Mouse (Mus musculus) v-Abl transformed pro-B cells (cell line): ENCODE measurements around the gene Ndufv3.
"Not testable (repeated sequence)": the region's sequence is repeated elsewhere in the genome, so short reads cannot be mapped to it uniquely, and the experiment has no call there.

Source experiments
- in situ Hi-C, 2 experiments: fragments of 400-800 bp; cut with MboI; formaldehyde crosslinking; loops; one replicate each; pipeline ENCODE4 v1.15.1; 2025; ENCODE audit not compliant: unreplicated experiment in 2 of 2

Ndufv3 gene

GRCm38 (mm10) chr17:31510944-31511343, 9.0 kb upstream of the Ndufv3 start:
- in situ Hi-C loops = no loop called here

GRCm38 (mm10) chr17:31511792-31512495, 8.0 kb upstream of the Ndufv3 start:
- in situ Hi-C loops = no loop called here

GRCm38 (mm10) chr17:31512593-31512992, 7.3 kb upstream of the Ndufv3 start:
- in situ Hi-C loops = no loop called here

GRCm38 (mm10) chr17:31514696-31515095, 5.2 kb upstream of the Ndufv3 start:
- in situ Hi-C loops = loop anchor here (5.0 kb wide), 3 partner anchors 48 to 148 kb away; partner anchors contain the start of genes Pknox1 (in 1 of the 2) and U2af1 (in 1 of the 2)

- in situ Hi-C loops = loop anchor here (5.0 kb wide), 3 partner anchors 43 to 143 kb away; partner anchors contain the start of genes Pknox1 (in 1 of the 2) and U2af1 (in 1 of the 2)
These were observed 470 bp upstream of the Ndufv3 start for GRCm38 (mm10) chr17:31519344-31519945.

- in situ Hi-C loops = no loop called here
These were observed 980 bp downstream of the Ndufv3 start for GRCm38 (mm10) chr17:31520895-31521294.

GRCm38 (mm10) chr17:31521948-31522347, 2.0 kb downstream of the Ndufv3 start:
- in situ Hi-C loops = no loop called here

GRCm38 (mm10) chr17:31525114-31525513, 5.2 kb downstream of the Ndufv3 start:
- in situ Hi-C loops = no loop called here

GRCm38 (mm10) chr17:31525816-31526215, 5.9 kb downstream of the Ndufv3 start:
- in situ Hi-C loops = no loop called here

GRCm38 (mm10) chr17:31529314-31529713, 9.4 kb downstream of the Ndufv3 start:
- in situ Hi-C loops = no loop called here

- in situ Hi-C loops = no loop called here
These were observed 11.7 kb downstream of the Ndufv3 start for GRCm38 (mm10) chr17:31531441-31532158.

GRCm38 (mm10) chr17:31532331-31532730, 12.4 kb downstream of the Ndufv3 start:
- in situ Hi-C loops = not testable (repeated sequence)

- in situ Hi-C loops = no loop called here
These were observed 15.4 kb downstream of the Ndufv3 start for GRCm38 (mm10) chr17:31535358-31535757.

- in situ Hi-C loops = no loop called here
These were observed 16.1 kb downstream of the Ndufv3 start for GRCm38 (mm10) chr17:31535871-31536629.

- in situ Hi-C loops = no loop called here
These were observed 20.2 kb downstream of the Ndufv3 start for GRCm38 (mm10) chr17:31540101-31540500.

- in situ Hi-C loops = no loop called here
These were observed 21.0 kb downstream of the Ndufv3 start for GRCm38 (mm10) chr17:31540809-31541459.

GRCm38 (mm10) chr17:31541460-31541831, 21.5 kb downstream of the Ndufv3 start:
- in situ Hi-C loops = no loop called here

- in situ Hi-C loops = no loop called here
These were observed 23.7 kb downstream of the Ndufv3 start for GRCm38 (mm10) chr17:31543574-31543973.

GRCm38 (mm10) chr17:31546444-31547196, 26.7 kb downstream of the Ndufv3 start:
- in situ Hi-C loops = no loop called here

- in situ Hi-C loops = no loop called here
These were observed 28.1 kb downstream of the Ndufv3 start for GRCm38 (mm10) chr17:31547974-31548373.
